Mouse (Mus musculus) stomach, embryonic 14.5 days (tissue): Measurements from ENCODE around the gene Tgfb2. TPM values are rescaled to one million over a fixed set of nuclear protein-coding genes. Genes with fewer than 3 reads are reported as not detected.

Experiments used
- ATAC-seq: fragments of 200-750 bp; cut with Nextera tagmentation; 2 replicates; pipeline ENCODE4 v1.8.0; 2017; ENCODE audit warnings: low read depth, moderate TSS enrichment; ENCODE audit not compliant: insufficient number of reproducible peaks, insufficient read depth, low FRiP score
- H3K27ac ChIP-seq: fragments of 300-500 bp; sonication (generic); 2 replicates; pipeline ENCODE4 v1.5.1; 2014; ENCODE audit warnings: mild to moderate bottlenecking, low read length, moderate library complexity, mixed read lengths
- H3K27me3 ChIP-seq: fragments of 300-500 bp; sonication (generic); 2 replicates; pipeline ENCODE4 v1.6.1; 2014; ENCODE audit warnings: low read length, control low read depth, mixed read lengths; ENCODE audit not compliant: control insufficient read depth, insufficient read depth
- H3K36me3 ChIP-seq: fragments of 300-500 bp; sonication (generic); 2 replicates; pipeline ENCODE4 v1.6.1; 2014; ENCODE audit warnings: mild to moderate bottlenecking, control low read depth, low read length, moderate library complexity, mixed read lengths; ENCODE audit not compliant: control insufficient read depth, insufficient read depth
- H3K4me1 ChIP-seq: fragments of 300-500 bp; sonication (generic); 2 replicates; pipeline ENCODE4 v1.6.1; 2014; ENCODE audit warnings: low read length, control low read depth, mixed read lengths; ENCODE audit not compliant: control insufficient read depth, insufficient read depth
- H3K4me2 ChIP-seq: fragments of 300-500 bp; sonication (generic); replicated peaks from 2 replicates; pipeline ENCODE4 v1.6.1; 2014; ENCODE audit warnings: low read depth, low read length, control low read depth
- H3K4me3 ChIP-seq: fragments of 300-500 bp; sonication (generic); 2 replicates; pipeline ENCODE4 v1.5.1; 2014; ENCODE audit warnings: low read depth, low read length, control low read depth
- H3K9ac ChIP-seq: fragments of 300-500 bp; sonication (generic); replicated peaks from 2 replicates; pipeline ENCODE4 v1.6.1; 2014; ENCODE audit warnings: low read depth, mild to moderate bottlenecking, control low read depth, low read length, moderate library complexity, mixed read lengths
- H3K9me3 ChIP-seq: fragments of 300-500 bp; sonication (generic); 2 replicates; pipeline ENCODE4 v1.6.1; 2016; ENCODE audit warnings: low read depth, low read length, control low read depth; ENCODE audit not compliant: control insufficient read depth
- WGBS: fragments of 180-500 bp; shearing (Covaris S2); extraction: QIAGEN DNeasy Blood & Tissue Kit; methylation state at CpG from one replicate; pipeline ENCODE4 v1.1.7; 2014; 5-methylcytosine and 5-hydroxymethylcytosine counted together
- polyA plus RNA-seq: library from polyadenylated mRNA; unstranded; fragments of >200 nt; fragmentation: Nextera tagmentation; extraction: Ambion mirVana; gene quantifications from 2 replicates; pipeline ENCODE4 v1.2.1, GENCODE M21; 2014

The Tgfb2 gene
- polyA plus RNA-seq, 1 experiment from 2014 or later, result 37.4 TPM

DNA sequence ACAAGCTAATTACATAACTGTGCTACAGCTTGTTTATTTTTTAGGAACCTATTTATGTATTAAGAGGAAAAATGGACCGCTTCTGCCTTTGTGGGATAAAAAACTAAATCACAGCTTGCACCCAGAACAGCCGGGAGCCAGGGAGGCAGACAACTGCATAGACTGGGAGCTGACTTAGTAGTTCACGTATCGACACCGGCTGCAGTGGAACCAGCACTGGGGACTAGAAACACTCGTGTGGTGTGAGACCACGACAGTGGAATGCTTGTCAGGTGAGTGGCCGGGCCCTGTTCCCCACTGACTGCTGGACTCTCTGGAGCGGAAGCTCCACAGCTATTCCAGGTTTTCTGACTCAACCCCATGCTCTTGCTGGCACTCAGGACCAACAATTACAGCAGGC lies 16.5 kb upstream of the Tgfb2 start:
- Histone ChIP-seq H3K9ac (no peak overlapping the region), H3K4me2 (no peak overlapping the region), H3K9me3 (no peaks in the 10 kb centered on the region), H3K36me3 (peaks cover 17% of the 10 kb centered on the region), H3K27ac (no peak overlapping the region), H3K4me3 (no peak overlapping the region), H3K4me1 (no peaks in the 10 kb centered on the region), H3K27me3 (no peaks in the 10 kb centered on the region)
- WGBS, result 85% methylated on average over 9 of the region's 9 CpGs
- no peak for ATAC-seq

DNA sequence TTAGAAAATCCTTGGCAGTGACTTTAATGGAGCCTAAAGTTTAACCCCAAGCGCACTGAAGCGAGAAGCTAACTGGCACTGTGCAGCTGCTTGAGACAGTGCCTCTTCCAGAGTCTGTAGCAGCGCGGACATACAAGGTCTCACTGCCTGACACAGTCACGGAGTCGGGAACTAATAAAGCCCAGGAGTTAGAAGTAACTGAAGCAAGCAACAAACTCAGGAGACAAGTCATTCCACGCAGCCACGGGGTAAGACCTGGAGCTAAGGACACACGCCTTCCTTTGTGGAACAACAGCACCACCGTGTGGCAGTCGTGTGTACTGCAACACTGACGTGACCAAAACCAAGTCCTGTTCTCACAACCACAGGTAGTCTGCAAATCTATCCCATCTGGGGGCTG lies 16.1 kb upstream of the Tgfb2 start:
- H3K27me3 ChIP-seq, result no peaks in the 10 kb centered on the region
- 0 out of 2 replicates have a peak, but pooled peaks have one; percentile 18 for ATAC-seq
- no peaks in the 10 kb centered on the region for H3K4me1 ChIP-seq
- no peak overlapping the region for H3K27ac ChIP-seq
- H3K36me3 ChIP-seq, result peaks cover 17% of the 10 kb centered on the region
- H3K9me3 ChIP-seq, result no peaks in the 10 kb centered on the region
- WGBS, result 33% methylated on average over 12 of the region's 12 CpGs
- no peak overlapping the region for H3K4me3 ChIP-seq
- H3K4me2 ChIP-seq, result no peak overlapping the region
- H3K9ac ChIP-seq, result no peak overlapping the region

DNA sequence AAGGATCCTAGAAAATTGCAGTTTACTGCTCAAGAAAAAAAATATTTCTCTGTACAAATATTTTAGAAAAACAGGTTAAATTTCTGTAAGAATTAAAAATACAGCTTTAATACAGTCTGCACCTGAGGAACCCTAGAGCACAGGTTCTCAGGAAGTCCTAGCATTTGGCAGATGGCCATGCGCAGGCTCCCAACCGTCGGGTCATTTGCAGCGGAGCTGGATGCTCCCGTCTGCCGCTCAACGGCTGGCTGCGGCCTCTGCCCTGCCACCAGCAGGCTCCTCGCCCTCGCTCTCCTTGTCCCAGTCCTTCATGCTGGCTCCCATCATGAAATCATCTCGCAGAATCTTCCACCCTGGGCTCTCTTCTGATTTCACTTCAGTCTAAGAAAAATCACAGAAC lies 15.4 kb upstream of the Tgfb2 start:
- Histone ChIP-seq H3K4me1 (no peaks in the 10 kb centered on the region), H3K4me2 (no peak overlapping the region), H3K27me3 (no peaks in the 10 kb centered on the region), H3K4me3 (no peak overlapping the region), H3K9me3 (no peaks in the 10 kb centered on the region), H3K9ac (no peak overlapping the region), H3K27ac (no peak overlapping the region), H3K36me3 (peaks cover 17% of the 10 kb centered on the region)
- WGBS, result 96% methylated on average over 11 of the region's 11 CpGs
- ATAC-seq, result no peak

GRCm38 (mm10) chr1:186719708-186720107 lies 13.9 kb upstream of the Tgfb2 start:
- ATAC-seq, result no peak
- Histone ChIP-seq H3K9ac (no peak overlapping the region), H3K9me3 (no peaks in the 10 kb centered on the region), H3K4me3 (no peak overlapping the region), H3K27ac (no peak overlapping the region), H3K27me3 (no peaks in the 10 kb centered on the region), H3K36me3 (peaks cover 17% of the 10 kb centered on the region), H3K4me1 (no peaks in the 10 kb centered on the region), H3K4me2 (no peak overlapping the region)
- WGBS, result 91% methylated on average over 9 of the region's 9 CpGs

DNA sequence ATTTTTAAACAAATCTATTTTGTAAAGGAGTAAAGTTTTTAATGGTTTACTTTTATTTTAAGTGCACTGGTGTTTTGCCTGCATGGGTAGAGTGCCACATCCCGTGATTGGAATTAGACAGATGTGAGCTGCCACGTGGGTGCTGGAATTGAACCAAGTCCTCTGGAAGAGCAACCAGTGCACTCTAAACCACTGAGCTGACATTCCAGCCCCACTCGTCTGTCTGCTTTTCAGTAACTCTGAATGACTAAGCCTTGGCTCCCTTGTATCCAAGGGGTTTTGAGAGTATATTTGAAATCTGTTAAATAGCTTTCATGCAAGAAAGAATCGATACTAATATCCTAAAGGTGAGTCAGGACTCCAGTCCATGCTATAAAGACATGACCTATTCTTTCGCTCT lies 13.1 kb upstream of the Tgfb2 start:
- no peak for ATAC-seq
- H3K27ac ChIP-seq, result no peak overlapping the region
- no peak overlapping the region for H3K9ac ChIP-seq
- no peaks in the 10 kb centered on the region for H3K9me3 ChIP-seq
- H3K4me2 ChIP-seq, result no peak overlapping the region
- WGBS, result 79% methylated on average over 5 of the region's 5 CpGs
- H3K4me3 ChIP-seq, result no peak overlapping the region
- no peaks in the 10 kb centered on the region for H3K4me1 ChIP-seq
- no peaks in the 10 kb centered on the region for H3K27me3 ChIP-seq
- H3K36me3 ChIP-seq, result peaks cover 17% of the 10 kb centered on the region

DNA sequence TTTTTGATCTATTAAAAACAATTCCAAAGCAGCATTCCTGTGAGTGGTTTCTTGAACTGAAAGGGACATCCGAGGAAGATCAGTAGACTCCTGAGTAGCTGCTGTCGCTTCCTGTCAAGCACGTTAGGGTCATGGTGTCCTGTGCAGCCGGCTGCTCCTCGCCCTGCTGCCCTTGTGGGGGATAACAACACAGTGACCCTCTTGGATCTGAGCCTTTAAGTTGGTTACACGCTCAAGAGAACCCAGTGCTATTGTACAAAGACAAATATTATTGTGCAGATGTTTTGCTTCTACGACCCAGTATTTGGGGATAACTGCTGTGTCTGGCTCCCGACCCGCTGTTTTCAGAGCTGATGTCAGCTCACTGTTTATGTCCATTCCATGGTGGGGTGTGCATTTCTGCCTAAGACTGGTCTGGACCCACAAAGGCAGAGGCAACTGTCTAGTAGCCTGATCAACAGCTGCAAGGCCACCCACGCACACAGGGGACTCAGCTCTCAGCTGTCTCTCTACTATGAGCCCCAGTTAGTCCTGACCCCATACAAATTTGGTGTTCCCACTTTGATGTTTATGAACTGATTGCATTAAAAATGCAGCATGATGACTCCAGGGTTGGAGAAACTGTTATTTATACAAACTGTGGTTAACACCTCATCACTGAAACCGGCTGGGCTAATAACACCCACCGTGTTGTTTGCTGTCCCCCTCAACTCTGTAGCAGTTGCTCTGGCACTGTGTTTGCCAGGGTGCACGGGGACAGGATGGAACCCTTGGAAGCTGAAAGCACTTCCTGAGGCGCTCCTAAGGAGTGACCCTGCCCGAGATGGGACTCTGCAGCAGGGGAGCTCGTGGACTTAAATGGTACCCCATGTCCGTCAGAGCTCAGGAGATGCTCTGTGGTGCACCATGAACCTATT lies 9.4 kb upstream of the Tgfb2 start:
- Histone ChIP-seq H3K4me2 (no peak overlapping the region), H3K9ac (no peak overlapping the region), H3K4me1 (no peaks in the 10 kb centered on the region), H3K4me3 (no peak overlapping the region), H3K9me3 (no peaks in the 10 kb centered on the region), H3K27ac (no peak overlapping the region), H3K36me3 (peaks cover 7% of the 10 kb centered on the region; the same call in 1 of the 2 replicates), H3K27me3 (no peaks in the 10 kb centered on the region)
- ATAC-seq, result peak; percentile 64; the same call in 1 of the 2 replicates
- WGBS, result 74% methylated on average over 17 of the region's 17 CpGs

GRCm38 (mm10) chr1:186714215-186714614 lies 8.4 kb upstream of the Tgfb2 start:
- ATAC-seq, result no peak
- no peaks in the 10 kb centered on the region for H3K4me1 ChIP-seq
- H3K9ac ChIP-seq, result no peak overlapping the region
- H3K27me3 ChIP-seq, result no peaks in the 10 kb centered on the region
- no peaks in the 10 kb centered on the region for H3K9me3 ChIP-seq
- peaks cover 5% of the 10 kb centered on the region; the same call in 1 of the 2 replicates for H3K36me3 ChIP-seq
- H3K4me2 ChIP-seq, result no peak overlapping the region
- 87% methylated on average over 4 of the region's 4 CpGs for WGBS
- H3K27ac ChIP-seq, result no peak overlapping the region
- no peak overlapping the region for H3K4me3 ChIP-seq

DNA sequence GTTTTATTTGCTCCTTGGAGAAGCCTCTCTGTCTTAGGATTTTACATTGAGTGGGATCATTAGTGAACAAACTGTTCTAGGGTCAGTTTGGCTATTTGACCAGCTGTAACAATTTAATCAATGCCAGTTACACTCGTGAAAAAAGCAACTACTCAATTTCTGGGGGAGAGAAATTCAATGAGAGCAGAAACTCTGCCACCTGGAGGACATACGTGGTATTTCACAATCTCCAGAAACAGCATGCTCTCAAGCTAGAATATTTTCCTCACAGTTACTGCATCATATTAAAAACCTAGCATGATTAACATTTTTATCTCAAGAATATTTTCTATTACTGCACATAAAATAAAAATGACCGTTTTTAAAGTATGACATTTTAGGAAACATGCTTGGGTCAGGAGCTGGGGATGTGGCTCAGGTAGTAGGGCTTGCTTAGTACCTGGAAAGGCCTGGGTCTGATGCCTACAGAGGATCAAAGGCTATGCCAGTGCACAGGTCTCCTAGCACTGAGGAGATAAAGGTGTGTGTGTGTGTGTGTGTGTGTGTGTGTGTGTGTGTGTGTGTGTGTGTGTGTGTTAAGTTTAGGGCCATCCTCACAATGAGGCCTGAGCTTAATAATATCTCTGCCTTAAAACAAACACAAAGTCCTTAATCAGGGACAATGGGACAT lies 7.1 kb upstream of the Tgfb2 start:
- H3K4me2 ChIP-seq, result no peak overlapping the region
- H3K9me3 ChIP-seq, result no peaks in the 10 kb centered on the region
- no peak overlapping the region for H3K4me3 ChIP-seq
- H3K9ac ChIP-seq, result no peak overlapping the region
- no peak for ATAC-seq
- no peak overlapping the region for H3K27ac ChIP-seq
- H3K4me1 ChIP-seq, result no peaks in the 10 kb centered on the region
- 3% methylated on average over 3 of the region's 3 CpGs for WGBS
- peaks cover 1% of the 10 kb centered on the region; the same call in 1 of the 2 replicates for H3K36me3 ChIP-seq
- no peaks in the 10 kb centered on the region for H3K27me3 ChIP-seq
